Mouse (Mus musculus): ENCODE results near the gene Skap2.

DNA sequence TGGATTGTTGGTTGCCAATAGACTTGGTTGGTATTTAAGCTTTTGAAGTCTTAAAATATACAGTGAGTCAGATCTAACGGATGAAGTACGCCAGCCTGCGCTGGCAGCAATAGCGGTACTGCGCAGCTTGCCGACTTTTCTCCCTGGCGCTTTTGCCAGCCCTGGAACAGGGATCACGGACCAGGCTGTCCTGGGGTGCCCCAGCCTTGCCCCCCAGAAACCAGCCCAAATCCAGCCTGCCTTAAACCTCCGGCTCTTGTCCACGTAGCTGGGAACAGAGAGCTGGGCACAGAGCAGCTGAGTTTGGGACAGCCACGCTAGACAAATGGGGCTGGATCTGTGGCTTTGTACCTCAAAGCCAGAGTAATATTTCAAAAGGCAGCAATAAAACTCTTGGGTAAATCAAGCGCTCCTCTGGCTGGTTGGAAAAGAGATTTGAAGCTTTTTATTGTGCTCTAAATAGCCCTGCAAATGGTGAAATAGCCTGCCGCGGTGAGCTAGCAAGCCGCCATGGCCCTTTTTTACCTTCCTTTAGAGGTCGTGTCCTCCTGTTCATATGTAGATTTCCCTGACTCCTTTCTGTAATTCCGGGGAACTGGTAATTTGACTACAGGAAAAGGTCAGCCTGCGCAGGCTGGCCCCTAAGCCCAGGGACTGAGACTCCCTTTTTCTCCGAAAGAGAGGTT is 6.2 kb downstream of the Skap2 start:
- TF ChIP-seq CTCF (IDR thresholded peaks at IDR 0.05; ENCODE audit: extremely low read depth, insufficient read depth, insufficient read length, insufficient replicate concordance) (no peak), POLR2A (IDR thresholded peaks at IDR 0.05; ENCODE audit: low read depth, low read length) (no peak)
